Mouse (Mus musculus): ENCODE results near the gene Diexf.

Diexf gene

DNA sequence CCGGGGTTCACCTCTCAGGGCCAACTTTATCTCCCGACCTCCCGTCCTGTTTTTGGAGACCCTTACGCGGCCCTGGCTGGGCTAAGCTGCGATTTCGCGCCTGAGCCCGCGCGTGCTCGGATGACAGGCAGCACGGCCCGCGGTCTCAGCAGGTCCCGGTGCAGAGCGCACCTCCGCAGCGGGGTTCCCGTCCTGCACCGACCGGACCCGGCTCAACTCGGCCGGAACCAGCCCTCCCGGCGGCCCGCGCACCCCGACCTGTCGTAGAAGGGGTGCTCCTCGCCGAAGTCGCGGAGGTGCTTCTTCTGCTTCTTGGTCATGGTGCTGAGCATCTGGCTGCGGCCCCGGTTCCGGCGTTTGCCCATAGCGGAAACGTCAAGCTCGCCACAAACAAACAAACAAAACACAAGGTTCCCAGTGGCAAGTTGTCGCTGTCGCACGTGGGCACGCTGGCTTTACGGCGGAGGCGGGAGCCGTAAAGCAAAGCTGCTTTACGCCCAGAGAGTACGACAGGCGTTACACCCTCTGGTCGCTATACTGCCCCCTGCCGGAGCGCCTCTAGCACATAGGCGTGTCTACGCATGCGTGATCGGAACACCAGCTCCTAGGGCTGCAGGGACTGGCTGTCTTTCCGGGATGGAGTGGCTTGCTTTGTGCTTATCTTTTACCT lies at the start of gene Diexf:
Diexf (minus strand) TSS at position 487 of the 670 bp plus-strand sequence.
- DNase-seq: peak; percentile 91 to 95

DNA sequence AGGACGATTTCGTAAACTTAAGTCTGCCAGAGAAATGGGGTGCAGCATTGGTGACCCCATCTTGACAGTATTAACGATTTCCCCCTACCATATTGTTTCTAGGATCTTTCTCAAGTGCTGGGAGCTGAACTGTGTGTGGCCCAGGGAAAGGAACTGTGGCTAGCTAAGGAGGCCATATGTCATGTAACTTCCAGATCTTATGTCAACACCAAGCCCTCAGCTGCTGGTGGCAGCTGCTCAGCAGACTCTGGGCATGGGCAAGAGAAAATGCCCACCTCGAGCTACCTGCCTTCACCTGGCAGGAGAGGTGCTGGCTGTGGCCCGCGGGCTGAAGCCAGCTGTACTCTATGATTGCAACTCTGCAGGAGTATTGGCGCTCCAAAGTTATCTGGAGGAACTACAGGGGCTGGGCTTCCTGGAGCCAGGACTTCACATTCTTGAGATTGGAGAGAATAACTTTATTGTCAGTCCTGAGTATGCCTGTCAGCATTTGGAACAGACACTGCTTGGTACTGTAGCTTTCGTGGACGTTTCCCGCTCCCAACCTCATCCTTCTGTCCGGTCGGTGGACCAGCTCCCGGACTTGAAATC lies 44.2 kb upstream of the Diexf start:
- DNase-seq: no peak

DNA sequence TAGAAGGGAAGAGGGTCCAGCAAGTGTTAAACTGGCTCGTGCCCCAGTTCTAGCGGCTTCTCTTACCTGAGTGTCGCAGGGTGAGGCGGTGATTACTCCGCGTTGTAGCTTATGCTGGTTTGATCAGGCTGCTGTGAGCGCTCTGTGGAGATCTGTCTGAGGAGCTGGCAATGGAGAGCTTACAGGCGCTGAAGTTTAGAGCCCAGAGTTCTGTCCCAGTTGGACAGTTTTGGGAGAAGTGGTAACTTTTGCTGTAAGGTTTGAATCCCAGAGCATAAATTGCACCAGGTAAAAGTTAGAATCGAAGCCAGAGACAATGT lies 43.7 kb upstream of the Diexf start:
- DNase-seq: no peak

DNA sequence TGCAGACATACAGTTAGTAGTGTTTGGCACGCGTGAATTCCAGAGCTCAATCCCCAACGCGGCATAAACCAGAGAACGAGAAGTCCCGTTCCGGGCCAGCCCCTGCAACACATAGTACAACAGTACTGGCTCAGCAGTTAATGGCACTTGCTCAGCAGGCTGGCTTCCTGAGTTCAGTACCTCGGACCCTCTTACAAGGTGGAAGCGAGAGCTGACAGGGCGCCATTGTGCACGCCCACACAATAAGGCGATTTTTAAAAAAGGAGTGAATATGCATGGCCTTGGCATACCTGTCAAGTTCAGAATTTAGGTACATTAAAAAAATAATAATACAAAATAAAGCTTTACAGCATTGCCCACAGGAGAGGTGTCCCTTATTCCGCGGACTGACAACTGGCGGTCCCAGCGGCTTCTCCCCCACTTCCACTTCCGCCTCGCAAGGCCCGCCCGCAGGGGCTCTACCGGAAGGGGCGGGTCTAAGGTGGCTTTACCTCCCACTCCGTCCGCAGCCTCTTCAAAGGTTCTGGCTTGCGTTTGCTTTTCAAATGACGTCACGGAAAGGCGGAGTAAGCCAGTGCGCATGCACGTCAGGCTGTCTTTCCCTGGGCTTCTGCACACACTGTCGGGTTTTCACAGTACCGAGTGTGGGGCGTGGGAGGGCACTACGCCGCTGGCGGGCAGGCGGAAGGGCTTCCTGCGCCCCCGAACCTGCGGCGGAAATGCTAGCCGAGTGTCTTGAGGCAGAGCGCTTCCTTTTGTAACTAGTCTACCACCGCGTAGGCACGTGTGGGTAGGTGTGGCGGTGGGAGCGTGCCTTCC lies 43.1 kb upstream of the Diexf start:
- peak; percentile 92 to 97 for DNase-seq

DNA sequence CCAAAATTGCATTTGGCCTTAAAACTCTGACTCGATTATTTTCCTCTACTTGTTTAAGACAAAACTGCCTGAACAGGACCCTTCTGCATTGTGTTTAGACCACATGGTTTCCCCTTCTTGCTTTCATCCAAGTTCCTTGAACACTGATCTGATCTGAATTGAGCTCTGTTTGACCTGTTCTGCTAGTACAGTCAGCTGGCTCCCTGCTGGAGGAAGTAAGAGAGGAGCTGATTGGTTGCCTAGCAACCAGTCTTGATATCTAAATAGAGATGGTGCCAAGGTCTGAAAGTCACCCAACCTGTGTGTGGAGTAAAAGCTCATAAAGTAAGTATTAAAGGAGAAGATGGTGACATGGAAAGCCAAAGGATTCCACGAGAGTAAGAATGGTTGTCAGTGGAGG lies 39.8 kb upstream of the Diexf start:
- no peak for DNase-seq

DNA sequence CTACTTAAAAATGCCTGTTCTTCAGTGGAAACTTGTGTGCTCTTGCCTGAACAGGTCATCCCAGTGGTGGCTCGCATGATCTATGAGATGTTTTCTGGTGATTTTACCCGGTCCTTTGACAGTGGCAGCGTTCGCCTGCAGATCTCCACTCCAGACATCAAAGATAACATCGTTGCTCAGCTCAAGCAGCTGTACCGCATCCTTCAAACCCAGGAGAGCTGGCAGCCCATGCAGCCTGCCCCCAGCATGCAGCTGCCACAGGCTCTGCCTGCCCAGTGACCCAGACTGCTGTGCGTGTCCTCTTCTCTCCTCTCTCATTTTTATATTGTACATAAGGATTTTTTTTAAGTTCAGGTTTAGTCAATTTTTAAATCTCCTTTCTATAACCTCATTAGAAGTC lies 39.2 kb upstream of the Diexf start:
- no peak for DNase-seq

DNA sequence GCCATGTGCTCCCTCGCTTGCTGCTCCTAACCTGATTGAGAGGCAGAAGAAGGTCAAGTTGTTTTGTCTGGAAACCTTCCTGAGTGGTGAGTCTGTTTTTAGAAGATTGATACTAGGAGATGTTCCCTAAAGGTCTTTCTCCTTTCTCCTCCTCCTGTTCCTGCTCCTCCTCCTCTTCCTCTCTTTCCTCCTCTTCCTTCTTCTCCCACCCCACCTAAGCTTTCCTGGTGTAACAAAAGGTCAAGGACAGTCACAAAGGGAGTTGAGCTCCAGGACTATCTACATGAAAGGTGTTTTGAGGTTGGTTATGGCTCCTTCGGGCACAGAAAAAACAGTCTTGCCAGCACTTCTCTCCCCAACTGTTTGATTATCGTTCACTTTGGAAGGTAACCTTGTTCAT lies 37.7 kb upstream of the Diexf start, which contains the start of gene A130010J15Rik:
A130010J15Rik (plus strand) TSS at position 301 of the 400 bp plus-strand sequence.
- no peak for DNase-seq

DNA sequence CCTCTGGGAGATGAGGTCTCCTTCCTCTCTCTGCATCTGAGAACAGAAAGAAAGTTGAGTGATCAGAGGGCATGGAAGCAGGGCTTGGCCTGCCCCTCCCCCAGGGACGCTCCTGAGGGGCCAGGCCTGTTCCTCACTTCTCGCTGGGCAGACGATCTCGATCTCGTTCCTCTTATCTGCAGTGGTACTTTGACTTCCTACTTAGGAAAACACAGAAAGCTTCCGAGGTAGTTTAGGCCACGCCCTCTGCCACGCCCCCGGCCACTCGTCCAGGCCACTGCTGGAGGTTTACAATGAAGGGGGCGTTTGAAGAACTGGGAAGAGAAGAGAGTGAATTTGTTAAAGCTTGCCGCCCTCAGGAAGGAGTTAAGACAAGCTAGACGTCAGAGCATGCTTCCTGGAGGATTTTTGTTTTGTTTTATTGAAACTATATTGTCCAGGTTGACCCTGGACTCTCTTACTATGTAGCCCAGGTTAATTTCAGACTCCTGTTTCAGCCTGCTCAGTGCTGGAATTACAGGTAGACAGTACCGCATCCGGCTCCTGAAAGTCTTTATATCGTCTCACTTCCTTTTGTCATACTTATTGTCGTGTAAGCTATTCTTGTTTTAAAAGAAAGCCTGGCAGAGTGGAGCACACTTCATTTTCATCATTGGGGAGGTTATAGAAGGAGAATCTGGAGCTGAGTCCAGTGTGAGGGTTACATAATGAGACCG lies 30.4 kb upstream of the Diexf start:
- peak; percentile 60 to 71 for DNase-seq

DNA sequence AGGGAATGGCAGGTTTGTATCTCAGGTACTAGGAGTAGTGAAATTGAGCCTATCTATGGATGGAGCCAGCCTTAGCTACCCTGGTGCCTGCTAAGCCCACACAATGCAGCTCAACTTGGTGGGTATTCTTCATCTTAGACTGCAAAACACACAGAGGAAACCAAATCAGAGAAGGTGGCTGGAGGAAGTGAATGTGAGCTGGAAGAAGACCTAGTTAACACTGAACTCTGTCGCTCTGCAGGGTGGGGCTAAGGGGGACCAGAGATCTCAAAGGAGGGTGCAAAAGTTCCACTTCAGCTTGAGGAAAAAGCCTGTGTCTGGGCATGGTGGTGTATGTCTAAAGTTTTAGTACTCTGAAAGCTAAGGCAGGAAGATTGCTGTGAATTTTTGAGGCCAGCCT lies 29.5 kb upstream of the Diexf start:
- no peak for DNase-seq

DNA sequence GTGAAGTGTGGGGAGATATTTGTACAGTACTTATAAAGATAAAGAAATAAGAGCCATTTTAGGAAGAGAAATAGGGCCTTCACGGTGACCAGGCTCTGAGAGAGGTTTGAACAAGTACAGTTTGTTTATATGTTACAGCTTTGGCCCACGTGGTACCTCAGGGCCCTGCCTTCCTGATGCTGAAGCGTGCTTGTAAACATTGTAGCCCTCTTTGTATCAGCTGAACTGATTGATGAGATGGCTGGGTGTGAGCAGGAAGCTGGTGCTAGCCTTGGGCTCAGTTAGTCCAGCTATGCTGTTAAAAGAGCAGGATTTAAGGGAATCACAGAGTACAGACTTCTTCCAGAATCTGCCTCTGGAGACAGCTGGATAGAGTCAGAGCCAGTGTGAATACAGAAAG lies 29.1 kb upstream of the Diexf start:
- no peak for DNase-seq

DNA sequence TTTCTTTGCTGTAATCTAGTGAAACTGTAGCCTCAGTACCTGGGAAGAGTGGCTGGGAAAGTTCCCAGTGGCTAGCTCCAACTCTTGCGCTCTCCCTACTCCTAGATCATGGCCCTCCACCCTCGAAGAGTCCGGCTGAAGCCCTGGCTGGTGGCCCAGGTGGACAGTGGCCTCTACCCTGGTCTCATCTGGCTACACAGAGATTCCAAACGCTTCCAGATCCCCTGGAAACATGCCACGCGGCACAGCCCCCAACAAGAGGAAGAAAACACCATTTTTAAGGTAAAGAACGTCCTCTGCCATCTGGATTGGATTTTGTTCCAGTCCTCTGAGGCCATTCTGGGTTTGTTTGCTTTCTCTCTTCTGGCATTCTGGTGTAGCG lies 27.0 kb upstream of the Diexf start:
- DNase-seq: no peak

DNA sequence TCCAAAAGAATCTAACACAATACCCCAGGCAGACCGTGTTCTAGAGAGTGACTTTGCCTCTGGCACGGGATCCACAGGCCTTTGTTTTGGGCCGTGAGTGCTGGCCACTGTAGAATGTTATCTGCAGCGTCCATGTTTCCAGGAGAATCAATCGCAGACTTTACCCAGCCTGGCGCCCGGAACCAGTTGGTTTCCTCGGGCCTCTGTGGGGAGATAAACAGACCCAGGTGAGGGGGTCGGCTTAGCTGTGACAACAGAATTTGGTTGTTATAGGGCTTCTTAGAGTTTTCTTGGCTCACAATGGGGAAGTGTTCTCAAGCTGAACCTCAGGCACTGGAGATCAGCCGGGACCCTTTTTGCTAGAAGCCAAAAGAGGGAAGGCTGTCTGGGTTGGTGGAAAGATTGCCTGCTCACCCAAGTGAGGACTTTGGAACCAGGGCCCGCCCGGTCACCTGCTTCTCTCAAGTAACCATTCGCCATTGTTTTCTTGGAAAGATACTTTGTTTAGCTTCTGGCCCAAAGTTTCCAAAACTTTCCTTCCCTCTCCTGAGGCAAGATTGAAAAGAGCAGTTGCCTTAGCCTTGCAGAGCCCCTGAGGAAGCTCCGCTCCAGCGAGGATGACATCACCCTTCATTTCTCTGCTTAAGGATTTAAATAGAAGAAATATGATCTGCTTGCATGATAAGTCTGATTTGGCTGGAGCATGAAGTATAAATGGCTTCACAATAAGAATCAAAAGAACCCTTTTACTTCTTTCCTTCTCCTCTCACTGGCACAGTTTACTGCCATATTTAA lies 26.4 kb upstream of the Diexf start:
- no peak for DNase-seq

DNA sequence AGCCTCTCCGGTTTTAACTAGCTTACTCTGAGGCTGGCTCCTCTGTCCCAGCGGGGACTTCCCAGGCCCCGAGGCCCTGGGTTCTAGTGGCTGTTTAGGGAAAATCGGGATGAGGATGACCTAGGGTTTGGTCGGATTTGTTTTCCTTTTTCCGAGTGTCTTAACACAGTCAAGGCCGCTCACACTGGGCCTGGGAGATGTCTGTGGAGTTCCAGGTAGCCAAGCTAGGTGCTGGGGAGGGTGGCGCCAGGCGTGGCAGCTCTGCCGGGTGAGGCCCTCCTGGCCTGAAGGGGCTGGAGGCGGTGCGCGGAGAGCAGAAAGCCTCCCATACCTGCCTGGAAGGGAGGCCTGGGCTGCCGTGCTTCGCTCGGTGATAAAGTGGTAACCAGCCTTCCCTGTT lies 23.5 kb upstream of the Diexf start:
- DNase-seq: no peak

DNA sequence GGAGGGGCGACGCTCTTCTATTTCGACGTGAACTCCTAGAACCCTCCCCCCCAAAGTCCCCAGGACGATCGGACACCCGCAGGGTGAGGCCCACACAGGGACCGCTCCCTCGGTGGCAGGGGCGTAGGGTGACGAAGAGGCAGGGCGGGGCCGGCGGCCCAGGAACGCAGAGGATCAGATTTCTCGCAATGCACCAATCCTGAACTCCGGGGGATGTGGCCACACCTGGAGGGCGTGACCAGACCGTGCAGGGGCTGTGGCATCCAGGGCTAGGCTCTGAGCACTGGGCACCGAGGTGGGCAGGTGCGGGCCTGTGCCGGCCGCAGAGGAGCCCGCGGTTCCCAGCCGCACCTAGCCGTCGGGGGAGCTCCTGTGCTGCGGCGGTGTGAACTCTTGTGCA lies 22.8 kb upstream of the Diexf start, which contains the start of gene Irf6:
Irf6 (plus strand) TSS at position 240 of the 400 bp plus-strand sequence.
- peak; percentile 21 to 23 for DNase-seq

DNA sequence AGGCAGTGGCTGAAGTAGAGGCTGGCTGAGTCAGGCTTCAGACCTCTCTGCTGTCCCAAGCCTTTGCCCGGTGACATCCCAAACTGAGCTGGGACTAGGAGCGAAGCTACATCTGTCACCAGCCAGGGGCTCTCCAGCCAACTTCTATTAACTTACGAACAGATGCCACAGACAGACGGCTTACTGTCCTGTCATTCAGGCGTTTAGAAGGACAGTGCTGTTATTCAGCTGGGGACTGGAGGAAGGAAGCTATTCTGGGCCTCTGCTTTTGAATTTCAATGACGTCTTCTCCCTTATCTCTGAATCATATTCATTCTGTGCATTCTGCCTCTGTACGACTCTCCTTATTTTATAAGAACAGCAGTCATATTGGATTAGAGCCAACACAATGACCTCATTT lies 21.1 kb upstream of the Diexf start:
- DNase-seq: no peak

DNA sequence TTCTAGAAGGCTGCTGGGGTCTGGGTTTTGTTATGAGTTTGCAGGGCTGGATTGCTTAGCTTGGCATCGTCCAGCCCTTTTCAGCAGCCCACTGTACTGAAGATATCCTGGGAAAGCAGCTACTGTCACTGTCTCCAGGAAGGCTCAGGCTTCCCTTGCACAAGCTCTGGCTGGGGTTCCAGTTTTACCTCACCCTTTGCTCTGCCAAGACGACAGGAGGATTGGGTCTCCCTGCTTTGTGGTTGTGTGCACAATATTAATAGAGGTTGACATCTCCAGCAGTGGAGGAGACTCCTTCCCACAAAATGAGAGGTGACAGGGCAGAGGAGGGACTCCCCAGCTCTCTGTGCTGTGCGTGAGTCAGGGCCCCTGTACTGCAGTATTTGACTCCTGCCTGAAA lies 19.2 kb upstream of the Diexf start:
- DNase-seq: no peak

DNA sequence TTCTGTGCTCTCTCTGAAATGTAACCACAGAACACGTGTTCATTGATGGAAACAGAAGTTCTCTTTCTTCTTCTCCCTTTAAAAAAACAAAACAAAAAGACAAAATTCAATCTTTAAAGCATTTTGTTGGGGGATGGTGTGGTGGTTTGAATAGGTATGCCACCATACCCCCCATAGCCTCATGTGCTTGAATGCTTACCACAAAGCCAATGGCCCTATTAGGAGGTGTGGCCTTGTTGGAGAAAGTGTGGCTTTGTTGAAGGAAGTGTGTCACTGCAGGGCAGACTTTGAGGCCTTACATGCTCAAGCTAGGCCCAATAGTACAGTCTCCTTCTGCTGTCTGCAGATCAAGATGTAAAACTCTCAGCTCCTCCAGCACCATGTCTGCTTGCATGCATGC lies 16.3 kb upstream of the Diexf start:
- DNase-seq: no peak

DNA sequence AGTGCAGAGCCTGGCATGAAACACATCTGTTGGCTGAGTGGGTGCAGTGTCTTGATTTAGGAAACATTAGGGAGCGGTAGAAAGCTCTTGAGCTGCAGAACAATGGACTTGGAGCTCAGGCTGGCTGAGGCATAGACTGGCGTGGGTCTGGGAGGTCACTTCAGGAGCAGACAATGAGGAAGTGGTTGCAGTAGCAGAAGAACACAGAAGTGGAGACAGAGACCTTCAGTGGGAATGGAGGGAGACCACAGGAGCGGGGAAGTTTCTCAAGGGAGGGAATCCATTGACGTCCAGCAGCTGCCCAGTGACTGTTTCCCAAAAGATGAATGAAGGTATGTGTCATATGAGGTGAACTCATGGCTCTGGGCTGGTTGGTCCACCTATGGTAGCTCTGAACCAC lies 15.0 kb upstream of the Diexf start:
- no peak for DNase-seq

DNA sequence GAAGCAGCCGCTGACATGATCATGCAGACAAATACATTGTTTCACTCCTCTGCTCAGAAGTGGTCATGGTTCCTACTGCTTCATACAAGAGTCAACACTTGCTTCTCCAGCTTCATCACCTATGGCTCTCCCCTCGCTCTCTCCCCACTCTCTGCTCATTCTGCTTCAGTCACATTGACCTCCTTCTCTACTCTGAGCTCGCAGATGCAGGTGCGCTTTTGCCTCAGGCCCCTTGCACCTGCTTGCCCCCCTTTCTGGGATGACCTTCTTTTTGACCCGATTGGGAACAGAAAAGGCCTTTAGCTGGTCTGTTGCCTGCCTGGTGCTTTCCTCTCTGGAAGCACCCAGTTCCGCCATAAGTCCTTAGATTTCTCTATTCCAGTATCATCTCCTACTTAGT lies 14.4 kb upstream of the Diexf start:
- no peak for DNase-seq

DNA sequence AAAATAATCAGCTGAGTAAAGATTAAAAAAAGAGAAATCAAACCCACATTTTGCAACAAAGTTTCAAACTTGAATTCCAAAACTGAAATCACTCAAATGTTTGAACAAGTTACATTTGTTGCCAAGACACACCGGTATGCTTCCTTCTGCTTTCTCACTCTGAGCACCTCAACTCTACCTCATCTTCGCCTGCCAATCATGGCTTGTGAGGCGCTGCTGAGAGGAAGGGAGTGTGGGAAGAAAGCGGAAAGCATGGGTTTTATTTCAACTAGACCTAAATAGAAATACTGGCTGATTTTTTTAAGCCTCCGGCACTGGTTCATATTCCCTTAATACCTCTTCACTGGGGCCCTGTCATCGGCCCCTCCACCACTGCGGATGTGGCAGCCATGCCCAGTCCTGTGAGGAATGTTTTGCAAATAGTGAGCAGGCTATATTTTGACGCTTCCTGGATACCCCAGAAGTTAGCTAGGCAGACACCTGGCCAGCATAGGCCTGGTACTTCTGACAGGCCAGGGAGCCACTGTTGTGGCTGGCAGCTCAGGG lies 12.5 kb upstream of the Diexf start:
- DNase-seq: no peak

DNA sequence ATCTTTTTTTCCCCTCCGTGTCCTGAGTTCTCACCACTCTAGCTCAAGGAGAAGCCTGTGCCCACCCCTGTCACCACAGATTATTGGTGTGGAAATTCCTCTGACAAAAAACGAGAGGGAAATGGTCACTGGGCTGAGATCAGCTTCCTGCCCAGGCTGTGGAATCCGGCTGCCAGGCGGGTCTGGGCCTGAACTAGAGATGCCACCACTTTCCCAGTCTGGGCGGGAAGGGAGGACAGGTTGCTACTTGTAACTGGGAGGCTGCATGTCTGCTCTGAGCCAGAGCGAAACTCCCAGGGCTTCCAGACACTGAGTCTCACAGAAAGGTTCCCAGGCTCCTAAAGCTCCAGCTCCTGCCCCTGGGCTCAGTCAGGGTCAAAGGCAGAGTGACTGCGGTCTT lies 11.0 kb upstream of the Diexf start:
- no peak for DNase-seq

DNA sequence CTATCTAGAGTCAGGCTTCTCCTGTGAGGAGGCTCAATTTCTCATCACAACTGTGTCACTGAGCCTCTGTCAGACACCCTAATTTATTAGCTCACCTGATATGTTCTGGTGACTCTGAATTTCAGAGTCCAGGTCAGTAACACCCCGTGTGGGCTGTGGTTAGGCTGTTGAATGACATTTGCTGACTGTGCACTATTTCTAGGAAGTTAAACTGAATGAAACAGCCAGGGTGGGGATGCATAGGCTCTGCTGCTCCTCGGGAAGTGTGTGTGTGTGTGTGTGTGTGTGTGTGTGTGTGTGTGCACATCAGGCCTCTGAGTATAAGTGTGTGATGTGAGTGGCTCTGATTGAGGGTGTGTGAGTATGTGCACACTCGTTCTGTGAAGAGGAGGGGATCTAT lies 8.6 kb upstream of the Diexf start:
- no peak for DNase-seq

Measured in spleen, adult 18-20 months (tissue).